Mouse (Mus musculus): ENCODE results near the gene Tbc1d22a.

- TF ChIP-seq POLR2A (IDR thresholded peaks at IDR 0.05; ENCODE audit: insufficient read depth, low read depth, low read length), result no peak
- no peak for TF ChIP-seq CTCF (IDR thresholded peaks at IDR 0.05; ENCODE audit: insufficient read depth, low read depth, low read length)
Measured at GRCm38 (mm10) chr15:86200169-86200568, 14.1 kb upstream of the Tbc1d22a start.

Data from olfactory bulb, adult 2 months (tissue).